Mouse (Mus musculus) hematopoietic multipotent progenitor cell, adult 10-12 weeks (in vitro differentiated cells): Measurements from ENCODE around the gene Tmem91. TPM values are rescaled to one million over a fixed set of nuclear protein-coding genes. Genes with fewer than 3 reads are reported as not detected.

Experiments used
- polyA plus RNA-seq: library from polyadenylated mRNA; stranded (reverse); fragments of >175 nt; gene quantifications from 2 replicates; pipeline ENCODE4 v1.2.3, GENCODE M21; 2012; ENCODE audit warnings: low replicate concordance

The Tmem91 gene
- polyA plus RNA-seq, result 1.2 and 2.2 TPM in 2 replicates

GRCm38 (mm10) chr7:25674719-25675300, at the start of gene Tmem91:
Tmem91 (minus strand) TSS chr7:25675166.

GRCm38 (mm10) chr7:25718788-25719417, 43.9 kb upstream of the Tmem91 start, which contains the start of gene Ccdc97:
Ccdc97 (minus strand) TSS chr7:25719088.

DNA sequence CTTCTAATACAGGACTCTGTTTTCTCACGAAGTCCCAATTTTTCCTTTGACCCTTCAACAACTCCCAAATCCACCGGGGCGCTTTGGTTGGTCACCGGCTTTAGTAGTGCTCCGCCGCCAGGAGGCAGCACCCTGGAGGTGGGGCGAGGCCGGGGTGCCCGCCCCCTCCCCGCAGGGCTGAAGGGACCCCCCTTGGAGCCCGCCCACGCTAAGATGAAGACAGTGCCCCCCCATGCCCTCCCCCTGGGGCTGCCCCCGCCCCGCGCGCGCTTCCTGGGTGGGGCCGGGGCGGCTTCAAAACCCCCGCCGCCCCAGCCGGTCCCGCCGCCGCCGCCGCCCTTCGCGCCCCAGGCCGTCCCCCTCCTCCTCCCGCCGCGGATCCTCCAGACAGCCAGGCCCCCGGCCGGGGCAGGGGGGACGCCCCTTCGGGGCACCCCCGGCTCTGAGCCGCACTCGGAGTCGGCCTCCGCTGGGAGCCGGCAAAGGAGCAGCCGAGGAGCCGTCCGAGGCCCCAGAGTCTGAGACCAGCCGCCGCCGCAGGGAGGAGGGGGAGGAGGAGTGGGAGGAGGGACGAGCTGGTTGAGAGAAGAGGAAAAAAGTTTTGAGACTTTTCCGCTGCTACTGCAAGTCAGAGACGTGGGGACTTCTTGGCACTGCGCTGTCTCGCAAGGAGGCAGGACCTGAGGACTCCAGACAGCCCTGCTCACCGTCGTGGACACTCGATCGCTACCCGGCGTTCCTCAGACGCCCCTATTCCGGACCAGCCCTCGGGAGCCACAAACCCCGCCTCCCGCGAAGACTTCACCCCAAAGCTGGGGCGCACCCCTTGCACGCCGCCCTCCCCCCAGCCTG, 11.9 kb upstream of the Tmem91 start, which contains the start of gene Tgfb1:
Tgfb1 (plus strand) TSS at position 323 of the 852 bp plus-strand sequence.

GRCm38 (mm10) chr7:25680514-25681258, 5.7 kb upstream of the Tmem91 start, which contains the start of gene B9d2:
B9d2 (plus strand) TSS chr7:25680780.

GRCm38 (mm10) chr7:25658657-25659472, 16.1 kb downstream of the Tmem91 start, which contains the start of the genes Bckdha and Exosc5:
Bckdha (minus strand) TSS chr7:25658981.
Exosc5 (plus strand) TSS chr7:25659164.

DNA sequence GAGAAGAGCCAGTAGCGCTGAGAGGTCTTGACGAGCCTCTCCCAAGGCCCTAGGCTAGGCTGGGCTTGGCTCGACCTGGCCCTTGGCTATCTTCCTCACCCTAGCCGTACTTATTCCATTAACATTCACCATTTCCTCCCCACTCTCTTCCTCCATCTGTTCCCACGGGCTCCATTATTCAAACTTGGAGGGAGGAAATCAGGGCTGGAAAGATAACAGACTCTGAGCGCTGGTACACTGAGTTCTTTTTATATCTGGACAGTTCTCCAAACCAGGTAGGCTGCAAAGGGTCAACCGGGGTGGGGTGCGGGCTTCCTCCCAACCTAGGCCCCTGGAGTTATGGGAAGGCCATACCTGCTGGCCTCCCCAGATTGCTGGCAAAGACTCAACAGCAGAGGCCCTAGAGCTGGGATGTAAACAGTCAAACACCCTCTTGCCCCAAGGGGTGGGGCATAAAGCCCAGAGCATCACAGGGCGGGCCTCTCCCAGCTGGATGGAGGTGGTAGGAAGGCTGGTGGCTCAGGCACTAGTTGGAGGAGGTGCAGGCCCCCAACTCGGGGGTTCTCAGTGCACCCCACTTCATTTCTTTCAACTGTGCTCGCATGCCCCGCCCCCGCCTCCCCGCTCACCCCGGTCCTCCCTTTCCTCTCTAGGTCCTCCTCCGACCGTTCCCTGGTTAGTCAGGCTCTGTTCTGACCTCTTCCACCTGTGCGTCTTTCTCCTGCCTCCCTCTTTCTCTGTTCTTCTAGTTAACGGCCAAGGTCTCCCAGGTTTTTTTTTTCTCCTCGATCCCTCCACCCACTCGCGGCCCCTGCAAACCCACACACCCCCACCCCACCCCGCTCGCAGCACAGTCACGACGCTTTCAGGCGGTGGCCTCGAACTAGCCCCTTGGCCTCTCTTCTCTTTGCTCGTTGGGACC, 48.2 kb downstream of the Tmem91 start, which contains the start of gene B3gnt8:
B3gnt8 (plus strand) TSS at position 146 of the 922 bp plus-strand sequence.

Other genes starting within 250 kb of the Tmem91 start
- 8.1 and 11.4 TPM in 2 replicates for gene Ceacam1, start 197.6 kb downstream of the Tmem91 start, polyA plus RNA-seq
- gene Ceacam2, start 135.3 kb downstream of the Tmem91 start, polyA plus RNA-seq, result 0.55 and 0.71 TPM in 2 replicates
- not detected in 2 replicates for gene Erich4, start 59.3 kb downstream of the Tmem91 start, polyA plus RNA-seq
- gene Dmac2, start 55.8 kb downstream of the Tmem91 start, polyA plus RNA-seq, result 63.2 and 101 TPM in 2 replicates
- gene B3gnt8, start 48.5 kb downstream of the Tmem91 start, polyA plus RNA-seq, result 83.1 and 95.9 TPM in 2 replicates
- 61.9 and 69.5 TPM in 2 replicates for gene Bckdha, start 16.2 kb downstream of the Tmem91 start, polyA plus RNA-seq
- 150 and 216 TPM in 2 replicates for gene Exosc5, start 16.0 kb downstream of the Tmem91 start, polyA plus RNA-seq
- gene B9d2, start 5.6 kb upstream of the Tmem91 start, polyA plus RNA-seq, result 50.4 and 63.3 TPM in 2 replicates
- gene Tgfb1, start 11.8 kb upstream of the Tmem91 start, polyA plus RNA-seq, result 805 and 1,492 TPM in 2 replicates
- 93.0 and 167 TPM in 2 replicates for gene Ccdc97, start 43.9 kb upstream of the Tmem91 start, polyA plus RNA-seq
- gene Hnrnpul1, start 79.6 kb upstream of the Tmem91 start, polyA plus RNA-seq, result 236 and 253 TPM in 2 replicates
- 155 and 333 TPM in 2 replicates for gene Axl, start 113.5 kb upstream of the Tmem91 start, polyA plus RNA-seq
- 2.1 and 2.3 TPM in 2 replicates for gene Cyp2s1, start 141.7 kb upstream of the Tmem91 start, polyA plus RNA-seq
- not detected in 2 replicates for gene Cyp2b10, start 222.5 kb upstream of the Tmem91 start, polyA plus RNA-seq